Mouse (Mus musculus) liver, adult (tissue): ENCODE results near the gene Agap3.

Experiments used
- GATA4 ChIP-seq: IDR thresholded peaks from 2 replicates; pipeline ENCODE4 v1.6.1; 2014; ENCODE audit warnings: mild to moderate bottlenecking, low read length; ENCODE audit not compliant: insufficient replicate concordance

Gene Agap3

GRCm38 (mm10) chr5:24482247-24483079, 30.5 kb downstream of the Agap3 start:
- TF ChIP-seq GATA4: no peak

- TF ChIP-seq GATA4: no peak
Measured at GRCm38 (mm10) chr5:24483326-24483725, 31.3 kb downstream of the Agap3 start.

GRCm38 (mm10) chr5:24484963-24485362, 33.0 kb downstream of the Agap3 start:
- TF ChIP-seq GATA4: no peak

GRCm38 (mm10) chr5:24486097-24486496, 34.1 kb downstream of the Agap3 start:
- no peak for TF ChIP-seq GATA4

- no peak for TF ChIP-seq GATA4
Measured at GRCm38 (mm10) chr5:24486738-24487137, 34.8 kb downstream of the Agap3 start.

GRCm38 (mm10) chr5:24490413-24490920, 38.5 kb downstream of the Agap3 start:
- no peak for TF ChIP-seq GATA4

- no peak for TF ChIP-seq GATA4
Measured at GRCm38 (mm10) chr5:24492546-24493285, 40.7 kb downstream of the Agap3 start.

GRCm38 (mm10) chr5:24495019-24495418, 43.0 kb downstream of the Agap3 start:
- no peak for TF ChIP-seq GATA4

- TF ChIP-seq GATA4: no peak
Measured at GRCm38 (mm10) chr5:24496756-24497155, 44.8 kb downstream of the Agap3 start.

GRCm38 (mm10) chr5:24497526-24497925, 45.5 kb downstream of the Agap3 start:
- TF ChIP-seq GATA4: no peak

GRCm38 (mm10) chr5:24499113-24499512, 47.1 kb downstream of the Agap3 start:
- no peak for TF ChIP-seq GATA4

- TF ChIP-seq GATA4: no peak
Measured at GRCm38 (mm10) chr5:24500851-24501250, 48.9 kb downstream of the Agap3 start.

- no peak for TF ChIP-seq GATA4
Measured at GRCm38 (mm10) chr5:24502786-24503185, 50.8 kb downstream of the Agap3 start.

- no peak for TF ChIP-seq GATA4
Measured at GRCm38 (mm10) chr5:24505513-24505912, 53.5 kb downstream of the Agap3 start.

GRCm38 (mm10) chr5:24508406-24508805, 56.4 kb downstream of the Agap3 start:
- no peak for TF ChIP-seq GATA4

- TF ChIP-seq GATA4: no peak
Measured at GRCm38 (mm10) chr5:24510635-24511034, 58.7 kb downstream of the Agap3 start.
